Mouse (Mus musculus) intestine, embryonic 14.5 days (tissue): ENCODE data around the gene Alox12. TPM values are rescaled to one million over a fixed set of nuclear protein-coding genes. Genes with fewer than 3 reads are reported as not detected.

ENCODE experiments used
- ATAC-seq: fragments of 200-750 bp; cut with Nextera tagmentation; replicated peaks from 2 replicates; pipeline ENCODE4 v1.8.0; 2017; ENCODE audit warnings: low read depth, moderate number of reproducible peaks, moderate TSS enrichment, moderate library complexity; ENCODE audit not compliant: low FRiP score, low TSS enrichment
- DNase-seq: peaks from one replicate; pipeline ENCODE4 v3.0.0-alpha.2; 2018; ENCODE audit warnings: low spot score
- H3K27ac ChIP-seq: fragments of 300-500 bp; sonication (generic); 2 replicates; pipeline ENCODE4 v1.5.1; 2014; ENCODE audit warnings: low read depth, mild to moderate bottlenecking, control low read depth
- H3K27me3 ChIP-seq: fragments of 300-500 bp; sonication (generic); replicated peaks from 2 replicates; pipeline ENCODE4 v1.6.1; 2014; ENCODE audit warnings: low read length, control low read depth; ENCODE audit not compliant: control insufficient read depth, insufficient read depth
- H3K36me3 ChIP-seq: fragments of 300-500 bp; sonication (generic); 2 replicates; pipeline ENCODE4 v1.6.1; 2014; ENCODE audit warnings: low read length, control low read depth; ENCODE audit not compliant: control insufficient read depth, insufficient read depth
- H3K4me1 ChIP-seq: fragments of 300-500 bp; sonication (generic); replicated peaks from 2 replicates; pipeline ENCODE4 v1.6.1; 2014; ENCODE audit warnings: low read length, control low read depth, mixed read lengths; ENCODE audit not compliant: control insufficient read depth, insufficient read depth
- H3K4me2 ChIP-seq: fragments of 300-500 bp; sonication (generic); 2 replicates; pipeline ENCODE4 v1.6.1; 2014; ENCODE audit warnings: low read length
- H3K4me3 ChIP-seq: fragments of 300-500 bp; sonication (generic); 2 replicates; pipeline ENCODE4 v1.5.1; 2014; ENCODE audit warnings: low read depth, low read length, control low read depth, mixed read lengths
- H3K9ac ChIP-seq: fragments of 300-500 bp; sonication (generic); 2 replicates; pipeline ENCODE4 v1.6.1; 2014; ENCODE audit warnings: mild to moderate bottlenecking, low read length
- H3K9me3 ChIP-seq: fragments of 300-500 bp; sonication (generic); 2 replicates; pipeline ENCODE4 v1.6.1; 2016; ENCODE audit warnings: low read length, control low read depth; ENCODE audit not compliant: control insufficient read depth
- WGBS: fragments of 180-500 bp; shearing (Covaris S2); extraction: QIAGEN DNeasy Blood & Tissue Kit; methylation state at CpG from one replicate; pipeline ENCODE4 v1.1.7; 2014; 5-methylcytosine and 5-hydroxymethylcytosine counted together
- polyA plus RNA-seq: library from polyadenylated mRNA; unstranded; fragments of >200 nt; fragmentation: Nextera tagmentation; extraction: Ambion mirVana; gene quantifications from 2 replicates; pipeline ENCODE4 v1.2.1, GENCODE M21; 2014

Alox12 gene
- polyA plus RNA-seq, 1 experiment from 2014 or later, result 2.3 TPM

DNA sequence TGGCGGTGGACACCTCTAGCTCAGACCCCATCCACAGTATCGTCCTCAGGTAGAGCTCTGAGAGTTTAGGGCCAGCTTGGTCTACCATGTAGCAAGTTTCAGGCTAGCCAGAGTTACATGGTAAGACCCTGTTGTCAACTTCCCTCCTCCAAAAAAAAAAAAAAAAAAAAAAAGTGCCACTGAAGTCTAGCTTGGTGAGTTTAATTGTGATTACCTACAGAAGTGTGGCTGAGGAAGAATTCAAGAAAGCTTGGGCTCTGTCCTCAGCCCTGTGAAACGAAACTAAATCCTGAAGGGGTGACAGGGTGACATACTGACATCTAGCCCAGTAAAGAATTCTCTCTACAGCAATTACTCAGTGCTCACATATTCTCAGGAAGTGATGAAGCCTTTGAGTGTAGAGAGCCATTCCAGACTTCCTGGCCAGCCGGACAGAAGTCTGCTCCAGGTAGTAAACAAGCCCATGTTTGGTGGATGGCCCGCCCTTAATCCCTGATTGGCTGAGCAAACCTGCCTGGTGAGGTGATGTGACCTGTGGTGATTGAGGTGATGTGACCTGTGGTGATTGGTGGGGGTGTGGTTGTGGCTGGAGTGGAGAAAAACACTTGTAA, 46.3 kb downstream of the Alox12 start:
- H3K27ac ChIP-seq, result no peak overlapping the region
- H3K9me3 ChIP-seq, result no peaks in the 10 kb centered on the region
- no peaks in the 10 kb centered on the region for H3K4me1 ChIP-seq
- no peak for ATAC-seq
- peaks cover 9% of the 10 kb centered on the region for H3K27me3 ChIP-seq
- no peak overlapping the region for H3K4me2 ChIP-seq
- H3K4me3 ChIP-seq, result no peak overlapping the region
- no peaks in the 10 kb centered on the region for H3K36me3 ChIP-seq
- 76% methylated on average over 5 of the region's 5 CpGs for WGBS
- DNase-seq, result no peak
- H3K9ac ChIP-seq, result no peak overlapping the region

DNA sequence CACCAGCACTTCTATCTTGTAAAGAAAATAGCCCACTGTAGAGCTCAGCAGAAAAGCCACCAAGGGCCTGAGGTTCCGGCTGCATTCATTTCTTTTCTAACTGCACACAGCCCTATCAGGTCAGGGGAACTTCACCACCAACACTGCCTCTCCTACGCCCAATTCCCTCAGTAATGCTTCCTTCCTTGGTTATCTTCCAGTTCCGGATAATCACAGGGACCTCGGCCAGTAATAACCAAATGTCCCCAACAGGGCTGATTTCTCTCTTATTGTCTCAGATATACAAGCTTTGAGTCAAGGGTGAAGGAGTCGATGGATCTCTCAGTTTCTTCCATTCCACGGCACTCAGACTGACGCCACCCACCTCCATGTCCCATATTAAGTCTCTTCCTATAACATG, 47.9 kb downstream of the Alox12 start:
- DNase-seq, result no peak
- no peaks in the 10 kb centered on the region for H3K9me3 ChIP-seq
- no peaks in the 10 kb centered on the region for H3K27me3 ChIP-seq
- H3K4me2 ChIP-seq, result no peak overlapping the region
- no peak overlapping the region for H3K9ac ChIP-seq
- no peaks in the 10 kb centered on the region for H3K36me3 ChIP-seq
- 85% methylated on average over 7 of the region's 7 CpGs for WGBS
- H3K4me3 ChIP-seq, result no peak overlapping the region
- no peak for ATAC-seq
- no peaks in the 10 kb centered on the region for H3K4me1 ChIP-seq
- no peak overlapping the region for H3K27ac ChIP-seq

DNA sequence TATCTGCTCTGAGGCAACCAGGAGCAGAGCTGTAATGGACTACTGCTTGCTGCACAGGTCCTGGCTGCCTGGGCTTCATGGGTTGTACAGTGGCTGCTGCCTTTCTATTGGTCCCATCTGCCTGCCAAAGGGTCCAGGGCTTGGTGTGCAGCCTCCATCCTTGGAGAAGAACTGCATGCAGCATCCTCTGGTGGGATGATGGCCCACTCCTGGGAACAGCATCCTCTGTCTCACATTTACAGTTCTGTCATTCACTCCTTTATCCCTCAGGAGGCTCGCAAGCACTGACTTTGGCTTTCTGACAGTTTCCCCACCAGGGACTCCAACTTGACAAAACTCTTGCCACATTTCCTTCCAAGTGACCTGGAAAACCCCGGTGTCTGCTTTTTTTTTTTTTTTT, 48.4 kb downstream of the Alox12 start:
- WGBS, result 81% methylated on average over 2 of the region's 2 CpGs
- no peak overlapping the region for H3K4me3 ChIP-seq
- no peak overlapping the region for H3K27ac ChIP-seq
- no peak overlapping the region for H3K4me2 ChIP-seq
- H3K36me3 ChIP-seq, result no peaks in the 10 kb centered on the region
- DNase-seq, result no peak
- ATAC-seq, result no peak
- no peaks in the 10 kb centered on the region for H3K9me3 ChIP-seq
- no peak overlapping the region for H3K9ac ChIP-seq
- H3K4me1 ChIP-seq, result no peaks in the 10 kb centered on the region
- no peaks in the 10 kb centered on the region for H3K27me3 ChIP-seq

DNA sequence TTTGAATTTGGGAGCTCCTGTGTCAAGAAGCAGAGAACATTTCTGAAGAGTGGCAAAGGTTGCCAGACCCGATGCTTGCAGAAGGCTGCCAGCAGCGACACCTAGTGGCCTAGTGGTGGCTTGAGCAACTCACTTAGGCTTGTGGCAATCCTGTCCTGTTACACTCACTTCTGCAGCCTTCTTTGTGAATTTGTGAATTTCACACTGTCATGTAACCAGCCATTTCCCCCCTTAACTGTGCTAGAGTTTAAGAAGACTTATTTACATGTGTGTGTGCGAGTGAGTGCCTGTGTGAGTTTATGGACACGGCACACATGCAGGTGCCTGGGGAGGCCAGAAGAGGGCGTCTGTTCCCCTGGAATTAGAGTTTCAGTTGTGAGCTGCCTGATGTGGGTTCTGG, 53.5 kb downstream of the Alox12 start:
- no peaks in the 10 kb centered on the region for H3K9me3 ChIP-seq
- ATAC-seq (no peak), DNase-seq (peak; percentile 91)
- WGBS, result 38% methylated on average over 5 of the region's 5 CpGs
- no peak overlapping the region for H3K4me2 ChIP-seq
- H3K27ac ChIP-seq, result no peak overlapping the region
- H3K36me3 ChIP-seq, result no peaks in the 10 kb centered on the region
- H3K4me3 ChIP-seq, result no peak overlapping the region
- no peaks in the 10 kb centered on the region for H3K4me1 ChIP-seq
- no peaks in the 10 kb centered on the region for H3K27me3 ChIP-seq
- no peak overlapping the region for H3K9ac ChIP-seq

DNA sequence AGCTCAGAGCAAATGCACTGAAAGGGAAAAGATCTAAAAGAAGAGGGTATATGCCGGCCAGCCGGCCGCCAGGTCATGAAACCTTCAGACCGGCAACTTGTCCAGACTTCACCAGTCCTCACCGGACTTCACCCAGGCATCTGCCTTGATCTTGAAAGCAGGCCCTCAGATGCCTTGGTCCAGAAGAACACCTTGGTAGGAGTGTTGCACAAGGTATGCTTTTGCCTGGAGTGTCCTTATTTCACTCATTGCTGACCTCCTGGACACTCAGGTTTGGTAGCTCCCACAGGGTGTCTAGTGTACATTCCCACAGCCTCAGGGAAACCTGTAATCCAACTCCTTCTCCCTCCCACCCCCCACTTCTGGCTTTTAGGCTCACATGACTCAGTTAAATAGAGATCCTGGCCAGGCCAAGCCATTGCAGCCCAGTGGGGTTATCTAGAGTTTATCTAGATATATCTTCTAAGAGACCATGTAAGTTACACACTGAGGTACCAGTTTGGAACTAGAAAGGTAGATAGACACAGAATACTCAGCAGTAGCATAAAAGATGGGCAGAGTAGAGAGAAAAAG, 55.0 kb downstream of the Alox12 start:
- Histone ChIP-seq H3K9ac (no peak overlapping the region), H3K27me3 (no peaks in the 10 kb centered on the region), H3K4me1 (no peaks in the 10 kb centered on the region), H3K27ac (no peak overlapping the region), H3K36me3 (no peaks in the 10 kb centered on the region), H3K4me3 (no peak overlapping the region), H3K9me3 (no peaks in the 10 kb centered on the region), H3K4me2 (no peak overlapping the region)
- ATAC-seq (no peak), DNase-seq (no peak)
- WGBS, result 86% methylated on average over 5 of the region's 5 CpGs

DNA sequence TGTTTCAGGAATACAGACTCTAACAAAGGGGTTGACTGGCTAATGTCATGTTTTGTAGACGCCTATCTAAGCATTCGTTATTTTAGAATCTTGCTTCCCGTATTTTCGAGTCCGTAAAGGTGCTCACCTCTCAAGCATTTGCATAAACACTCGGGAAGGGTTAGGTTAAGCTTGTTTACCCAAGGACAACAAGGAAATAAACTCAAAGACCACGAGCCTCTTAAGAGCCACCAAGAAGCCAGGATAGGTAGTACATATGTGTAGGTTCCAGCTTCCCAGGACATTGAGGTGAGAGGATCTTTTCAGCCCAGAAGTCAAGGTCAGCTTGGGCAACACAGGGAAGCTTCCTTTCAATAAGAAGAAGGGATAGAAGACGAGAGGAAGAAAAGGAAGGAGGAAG, 56.0 kb downstream of the Alox12 start:
- H3K27ac ChIP-seq, result no peak overlapping the region
- no peaks in the 10 kb centered on the region for H3K9me3 ChIP-seq
- H3K36me3 ChIP-seq, result no peaks in the 10 kb centered on the region
- DNase-seq (no peak), ATAC-seq (no peak)
- H3K4me3 ChIP-seq, result no peak overlapping the region
- no peak overlapping the region for H3K4me2 ChIP-seq
- no peaks in the 10 kb centered on the region for H3K27me3 ChIP-seq
- no peak overlapping the region for H3K9ac ChIP-seq
- peaks cover under 1% of the 10 kb centered on the region; the same call in 1 of the 2 replicates for H3K4me1 ChIP-seq
- WGBS, result 71% methylated on average over 8 of the region's 8 CpGs

DNA sequence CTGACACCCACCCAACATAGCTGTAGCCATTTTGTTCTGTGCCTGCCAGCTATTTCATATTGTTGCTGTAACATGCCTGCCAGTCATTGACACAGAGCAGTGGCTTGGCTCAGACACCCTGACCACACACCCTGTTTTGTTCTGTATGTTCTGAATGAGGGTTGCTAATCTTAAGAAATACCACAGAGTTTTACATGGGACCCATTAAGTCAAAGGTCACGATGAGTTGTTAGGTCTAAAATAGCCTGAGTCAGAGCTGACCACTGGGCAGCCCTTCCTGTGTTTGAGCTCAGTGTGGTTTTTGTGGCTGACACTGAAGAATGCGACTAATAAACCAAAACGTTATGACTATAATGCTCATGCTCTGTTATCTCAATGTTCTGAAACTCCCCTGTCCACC, 56.8 kb downstream of the Alox12 start:
- DNase-seq (no peak), ATAC-seq (no peak)
- Histone ChIP-seq H3K4me2 (no peak overlapping the region), H3K36me3 (no peaks in the 10 kb centered on the region), H3K4me1 (peaks cover 7% of the 10 kb centered on the region; the same call in 1 of the 2 replicates), H3K4me3 (no peak overlapping the region), H3K27me3 (no peaks in the 10 kb centered on the region), H3K9me3 (no peaks in the 10 kb centered on the region), H3K9ac (no peak overlapping the region), H3K27ac (no peak overlapping the region)
- 81% methylated on average over 3 of the region's 3 CpGs for WGBS

DNA sequence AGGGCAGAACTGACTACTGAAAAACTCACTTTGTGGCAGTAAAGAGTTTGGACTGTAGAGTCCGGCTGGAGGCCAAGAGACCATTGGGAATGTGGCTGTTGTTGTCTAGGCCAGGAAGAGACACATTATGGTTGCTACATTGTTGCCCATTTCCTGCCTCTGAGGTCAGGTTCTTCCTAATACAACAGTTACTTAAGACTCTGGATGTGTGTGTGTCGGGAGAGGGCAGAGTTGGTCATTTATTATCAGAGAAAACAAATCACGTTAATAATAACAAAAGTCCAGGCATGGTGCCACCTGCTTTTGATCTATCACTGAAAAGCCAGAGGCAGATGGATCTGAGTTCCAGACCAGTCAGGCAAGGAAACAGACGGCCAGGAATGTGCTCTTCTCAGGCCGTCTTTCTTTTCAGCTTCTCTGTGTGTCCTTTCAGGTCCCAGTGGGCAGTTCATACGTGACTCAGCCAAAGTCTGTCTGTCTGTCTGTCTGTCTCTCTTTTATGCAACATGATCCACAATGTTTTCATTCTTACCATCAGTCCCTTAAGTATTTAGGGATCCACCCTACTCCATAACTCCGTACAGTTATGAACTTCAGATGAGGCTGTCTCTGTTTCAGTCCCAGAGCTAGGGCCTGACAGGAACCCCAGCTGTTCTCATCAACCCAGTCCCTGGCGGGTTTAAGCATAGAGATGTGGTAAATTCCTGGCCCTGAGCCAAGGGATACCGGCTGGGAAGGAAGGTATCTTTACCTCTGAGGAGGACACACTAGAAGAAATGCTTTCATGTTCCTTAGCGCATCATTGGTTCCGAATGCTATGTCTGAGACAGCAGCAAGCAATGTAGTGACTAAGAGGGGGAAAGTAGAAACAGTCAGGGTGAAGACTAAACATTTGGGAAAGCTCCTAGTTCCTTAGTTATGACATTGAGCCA, 61.5 kb downstream of the Alox12 start:
- Histone ChIP-seq H3K36me3 (no peaks in the 10 kb centered on the region), H3K4me3 (no peak overlapping the region), H3K9ac (no peak overlapping the region), H3K4me2 (no peak overlapping the region), H3K9me3 (no peaks in the 10 kb centered on the region), H3K27me3 (no peaks in the 10 kb centered on the region), H3K27ac (peak overlapping the region; percentile 22; the same call in 1 of the 2 replicates), H3K4me1 (peaks cover 8% of the 10 kb centered on the region; the same call in 1 of the 2 replicates)
- 39% methylated on average over 11 of the region's 11 CpGs for WGBS
- no peak for DNase-seq
- no peak for ATAC-seq
